Mouse (Mus musculus) large intestine, adult 2 months (tissue): ENCODE measurements around the gene Mmadhc. TPM values are rescaled to one million over a fixed set of nuclear protein-coding genes. Genes with fewer than 3 reads are reported as not detected.

Source experiments
- DNase-seq: peaks from one replicate; pipeline ENCODE4 v3.0.0-alpha.2; 2012; ENCODE audit warnings: low read depth, low spot score
- WGBS: fragments of 180-500 bp; shearing (Covaris S2); methylation state at CpG from one replicate; pipeline ENCODE4 v1.1.7; 2018; 5-methylcytosine and 5-hydroxymethylcytosine counted together
- polyA plus RNA-seq: library from polyadenylated mRNA; depleted of rRNA; stranded (reverse); fragments of >200 nt; gene quantifications from 2 replicates; pipeline ENCODE4 v1.2.3, GENCODE M21; 2012; rRNA removed

Gene Mmadhc
- polyA plus RNA-seq, 1 experiment = 56.0 TPM

DNA sequence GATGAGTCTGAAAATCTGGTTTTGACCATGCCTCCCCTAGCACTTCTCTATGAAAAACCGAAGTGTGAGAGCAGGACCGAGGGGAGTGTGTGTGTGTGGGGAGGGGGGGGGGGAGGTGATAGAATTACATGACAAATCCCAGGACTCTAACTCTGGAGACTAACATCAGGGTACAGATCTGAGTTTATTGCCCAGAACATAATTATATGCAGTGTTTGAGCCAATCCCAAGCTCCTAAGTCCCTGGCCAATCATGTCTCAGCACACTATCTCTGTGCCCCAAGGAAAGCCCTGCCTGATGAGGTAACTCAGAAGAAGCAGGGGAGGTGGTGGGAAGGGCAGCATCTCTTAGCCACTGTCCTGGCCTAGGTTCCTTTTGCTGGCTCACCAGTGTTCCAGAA, 28.1 kb downstream of the Mmadhc start:
- 54% methylated on average over 2 of the region's 2 CpGs for WGBS
- no peak for DNase-seq

DNA sequence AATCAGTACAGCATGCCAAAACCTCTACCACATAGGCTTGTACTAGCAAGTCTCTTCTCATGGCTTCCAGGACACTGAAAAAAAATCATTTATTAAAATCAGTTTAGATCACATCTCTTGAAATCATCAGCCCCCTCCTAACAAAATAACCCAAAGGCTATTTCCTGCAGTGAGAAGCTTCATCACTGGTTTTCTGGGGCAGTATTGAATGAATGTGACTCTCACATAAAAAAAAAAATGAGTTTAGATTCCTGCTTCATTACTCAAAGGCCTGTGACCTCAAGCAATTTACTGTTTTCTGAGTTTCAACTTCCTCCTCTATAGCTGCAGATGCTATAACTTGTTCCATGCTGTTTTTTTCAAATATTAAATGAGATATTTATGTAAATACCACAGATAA, 29.6 kb downstream of the Mmadhc start:
- DNase-seq = no peak

- no peak for DNase-seq
- WGBS = 55% methylated on average over 2 of the region's 2 CpGs
Measured at GRCm38 (mm10) chr2:50265215-50265785, 31.3 kb downstream of the Mmadhc start.

DNA sequence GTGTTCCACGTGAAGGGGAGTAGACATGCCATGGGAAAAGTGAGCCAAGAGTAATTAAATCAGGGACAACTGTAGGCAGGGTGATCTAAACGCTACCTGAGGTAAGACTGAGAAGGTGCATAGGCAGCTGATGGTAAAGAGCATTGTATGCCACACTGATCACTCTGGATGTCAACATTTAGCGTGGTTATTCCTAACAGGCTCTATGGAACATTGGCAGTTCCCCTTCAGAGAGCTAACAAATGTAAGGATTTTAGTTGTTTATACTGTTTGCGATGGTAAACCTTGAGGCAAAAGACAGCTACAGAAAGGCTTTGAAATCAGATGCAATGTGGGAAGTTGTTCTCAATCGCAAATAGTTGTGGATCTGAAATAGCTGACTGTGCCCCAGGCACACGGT, 32.5 kb downstream of the Mmadhc start:
- 57% methylated on average over 6 of the region's 6 CpGs for WGBS
- no peak for DNase-seq

- DNase-seq = no peak
- WGBS = 78% methylated on average over 5 of the region's 5 CpGs
Measured at GRCm38 (mm10) chr2:50254955-50255354, 41.6 kb downstream of the Mmadhc start.

GRCm38 (mm10) chr2:50248551-50248950, 48.0 kb downstream of the Mmadhc start:
- DNase-seq = no peak
- WGBS = 73% methylated on average over 3 of the region's 3 CpGs

GRCm38 (mm10) chr2:50233491-50233890, 63.1 kb downstream of the Mmadhc start:
- 74% methylated on average over 8 of the region's 8 CpGs for WGBS
- no peak for DNase-seq

Other genes starting within 250 kb of the Mmadhc start
- gene Lypd6, start 230.4 kb downstream of the Mmadhc start, polyA plus RNA-seq = 0.29 and 0.53 TPM in 2 replicates